Mouse (Mus musculus) kidney, adult 18-20 months (tissue): ENCODE measurements around the gene Itih4.

Experiments used
- DNase-seq: peaks from one replicate; pipeline ENCODE4 v3.0.0; 2021

Itih4 gene

DNA sequence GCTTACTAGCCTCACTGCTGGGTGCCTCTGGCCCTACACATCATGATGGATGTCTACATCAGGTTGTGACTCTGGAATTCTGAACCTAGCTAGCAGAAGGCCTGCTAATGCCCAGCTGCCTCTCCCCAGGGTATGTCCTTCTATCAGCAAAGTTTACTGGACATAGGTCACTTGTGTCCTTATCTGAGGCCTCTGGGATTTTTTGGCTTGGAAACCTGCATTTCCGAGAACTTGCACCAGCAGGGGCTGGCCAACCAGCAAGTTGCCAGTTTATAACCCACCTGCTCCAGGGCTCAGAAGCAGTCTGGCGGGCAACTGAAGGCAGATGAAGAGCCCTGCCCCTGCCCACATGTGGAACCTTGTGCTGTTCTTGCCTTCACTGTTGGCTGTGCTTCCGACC lies at the start of gene Itih4:
TSS of gene Itih4 (plus strand) at position 273 of the 400 bp plus-strand sequence.
- DNase-seq: no peak

DNA sequence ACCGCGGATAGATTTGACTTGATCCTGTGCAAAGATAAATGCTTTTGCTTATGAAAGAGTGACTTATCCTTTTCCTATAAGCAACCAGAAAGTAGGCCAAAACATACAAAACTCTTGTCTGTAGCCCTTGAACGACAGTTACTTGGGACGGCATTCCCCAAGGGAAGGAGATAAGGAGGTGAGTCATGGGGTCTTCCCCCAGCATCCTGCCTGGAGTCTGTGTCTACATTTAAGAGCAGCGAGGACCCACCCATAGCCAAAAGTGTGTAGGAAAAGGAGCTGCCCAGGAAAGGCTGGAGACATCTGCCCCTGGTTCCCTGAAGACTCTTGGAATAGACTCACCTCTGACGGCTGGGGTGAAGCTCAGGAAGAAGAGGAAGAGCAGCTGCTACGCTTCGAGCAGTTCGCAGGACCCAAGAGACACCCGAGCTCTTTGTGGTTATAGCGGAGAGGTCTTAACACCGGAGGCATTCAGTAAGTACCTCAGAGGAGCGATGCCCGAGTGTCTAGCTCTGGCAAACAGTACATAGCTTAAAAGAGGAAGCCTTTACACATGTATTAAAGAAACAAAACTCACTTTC lies 48.8 kb upstream of the Itih4 start:
- no peak for DNase-seq

DNA sequence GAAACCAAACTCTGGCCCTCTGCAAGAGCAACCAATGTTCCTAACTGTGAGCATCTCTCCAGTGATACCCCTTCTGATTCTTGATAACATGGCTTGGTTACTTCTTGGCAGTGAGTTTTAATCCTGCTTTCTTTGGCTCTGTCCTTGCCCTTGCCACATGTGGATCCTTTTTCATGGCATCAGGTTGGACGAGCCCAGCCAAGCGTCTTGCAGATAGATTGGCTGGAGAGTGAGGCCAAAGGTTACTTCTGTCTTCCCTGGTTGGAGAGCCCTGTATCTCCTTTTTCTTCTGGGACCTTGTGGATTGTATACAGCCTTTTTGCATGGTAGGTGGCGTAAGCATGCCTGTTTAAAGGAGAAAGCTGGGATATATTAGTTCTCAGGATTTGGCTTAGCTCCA lies 42.6 kb upstream of the Itih4 start:
- DNase-seq: no peak

DNA sequence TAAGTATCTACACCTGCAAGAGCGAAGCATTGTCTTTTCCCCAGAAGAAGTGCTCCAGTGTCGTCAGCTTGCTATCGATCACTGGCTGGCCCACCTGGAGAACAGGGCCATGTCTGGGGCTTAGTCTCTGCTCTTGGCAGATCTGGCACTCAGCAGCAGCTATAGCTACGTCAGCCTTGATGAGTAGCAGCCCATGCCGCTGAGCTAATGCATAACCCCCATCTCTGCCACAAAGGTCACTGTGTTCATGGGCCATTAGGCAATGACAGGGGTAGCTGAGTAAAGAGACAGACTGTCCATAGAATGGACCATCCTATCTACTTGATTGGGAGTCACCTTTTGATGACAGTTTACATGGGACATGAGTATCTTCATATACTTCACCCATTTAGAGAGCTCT lies 35.8 kb upstream of the Itih4 start:
- DNase-seq: no peak

DNA sequence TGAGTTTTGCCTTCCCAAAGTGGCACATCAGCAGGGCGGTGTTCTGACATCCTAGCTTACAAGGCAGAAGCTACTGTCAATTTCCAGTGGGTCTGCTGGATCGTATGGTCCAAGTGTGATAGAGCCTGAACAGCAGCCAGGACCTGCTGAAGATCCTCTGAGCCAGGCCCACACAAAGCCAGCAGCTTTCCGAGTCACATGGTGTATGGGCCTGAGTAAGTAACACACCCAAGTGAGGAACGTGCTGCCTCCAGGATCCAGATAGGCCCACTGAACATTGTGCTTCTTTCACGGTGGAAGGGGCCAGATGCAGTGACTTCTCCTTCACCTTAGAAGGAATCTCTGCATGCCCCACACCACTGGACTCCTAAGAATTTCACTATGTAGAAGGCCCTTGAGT lies 34.0 kb upstream of the Itih4 start:
- DNase-seq: no peak

DNA sequence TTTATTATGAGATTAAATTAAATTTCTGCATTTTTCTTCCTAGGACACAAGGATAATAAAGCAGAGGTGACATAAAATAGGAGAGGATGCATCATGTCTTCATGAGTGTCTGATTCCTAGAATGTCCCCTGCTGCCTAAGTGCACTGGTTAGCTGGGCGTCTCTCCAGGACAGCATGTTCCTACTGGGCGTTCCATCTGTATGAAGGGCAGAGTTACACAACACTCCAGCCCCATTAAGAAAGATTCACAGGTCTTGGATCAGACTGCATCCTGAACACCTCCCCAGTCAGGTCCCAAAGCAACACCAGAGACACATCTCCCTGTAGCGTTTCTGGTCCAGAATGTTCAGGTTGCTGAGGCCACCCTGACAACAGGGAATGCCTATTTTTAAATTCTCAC lies 31.0 kb upstream of the Itih4 start:
- DNase-seq: no peak

DNA sequence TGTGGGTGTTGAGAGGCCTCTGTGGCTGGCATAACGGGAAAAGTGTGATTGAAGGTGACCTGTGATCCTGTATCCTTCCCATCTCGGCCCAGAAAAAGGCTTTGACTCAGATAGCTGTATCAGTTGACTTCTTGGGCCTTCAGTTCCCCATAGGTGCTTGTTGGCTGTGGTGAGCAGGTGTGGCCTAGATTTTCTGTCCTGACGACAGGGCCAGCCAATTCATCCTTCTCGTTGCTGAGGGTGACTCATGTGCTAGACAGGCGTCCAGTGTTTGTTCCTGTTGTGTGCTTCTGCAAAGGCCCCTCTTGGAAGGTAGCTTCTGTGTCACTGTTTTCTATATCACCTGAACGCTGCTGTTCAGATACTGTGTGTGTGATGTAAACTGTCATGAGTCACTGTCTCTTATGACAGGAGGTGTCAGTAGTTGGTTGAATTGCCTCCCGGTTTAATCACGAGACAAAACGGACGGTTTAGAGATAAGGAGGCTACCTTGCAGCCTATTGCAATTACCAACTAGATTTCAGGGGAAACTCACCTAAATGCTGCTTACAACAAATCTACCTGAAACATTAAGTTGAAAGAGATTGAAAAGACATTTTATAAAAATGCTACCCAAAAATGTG lies 29.3 kb upstream of the Itih4 start:
- DNase-seq: no peak

DNA sequence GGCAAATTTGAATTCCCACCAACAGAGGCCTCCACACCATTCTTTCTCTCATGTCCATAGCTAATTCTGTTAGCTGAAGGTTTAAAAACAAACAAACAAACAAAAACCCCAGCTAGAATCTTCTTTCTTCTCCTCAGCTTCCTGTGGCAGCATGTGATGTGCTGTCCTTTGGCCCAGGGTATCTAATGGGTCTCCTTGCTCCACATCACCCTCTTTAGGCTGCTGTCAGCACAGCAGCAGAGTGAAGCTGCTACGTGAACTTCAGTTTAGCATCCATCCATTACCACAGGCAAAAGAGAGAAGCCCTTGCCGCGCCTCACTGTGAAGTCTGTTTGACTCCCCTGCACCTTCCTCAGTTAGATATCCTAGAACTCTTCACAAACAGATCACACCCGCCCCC lies 28.3 kb upstream of the Itih4 start:
- DNase-seq: peak; percentile 46

DNA sequence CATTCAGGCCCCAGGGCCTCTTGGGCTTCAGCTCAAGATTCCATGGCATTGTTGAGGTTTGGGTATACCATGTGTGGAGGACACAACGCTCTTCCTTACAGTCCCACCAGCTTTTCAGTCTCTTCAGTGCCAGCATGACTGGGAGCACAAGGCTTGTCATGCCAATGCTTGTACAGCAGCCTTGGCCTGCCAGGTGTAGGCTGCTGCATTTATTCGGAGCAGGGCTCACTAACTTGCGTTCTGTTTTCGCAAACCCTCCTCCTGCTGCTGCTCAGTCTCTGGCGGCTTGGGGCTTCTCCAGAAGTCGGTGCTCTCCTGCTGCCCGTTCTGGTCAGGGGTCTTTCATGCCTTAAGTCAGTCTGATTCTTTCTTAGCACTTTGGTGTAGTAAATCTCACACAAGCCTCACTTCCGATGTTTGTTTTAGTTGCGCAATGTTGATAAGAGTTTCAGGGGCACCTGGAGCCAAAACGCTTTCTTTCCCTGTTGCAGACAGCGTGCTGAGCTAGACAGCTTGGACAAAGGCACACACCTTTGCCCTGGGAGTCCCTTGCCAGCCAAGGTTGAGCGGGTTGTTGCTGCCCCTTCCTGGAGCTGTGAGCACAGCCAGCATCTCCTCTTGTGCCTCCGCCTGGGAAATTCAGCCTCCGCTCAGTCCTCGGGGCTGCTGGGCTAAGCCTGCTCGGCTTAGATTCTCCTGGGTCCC lies 24.7 kb upstream of the Itih4 start:
- DNase-seq: no peak

DNA sequence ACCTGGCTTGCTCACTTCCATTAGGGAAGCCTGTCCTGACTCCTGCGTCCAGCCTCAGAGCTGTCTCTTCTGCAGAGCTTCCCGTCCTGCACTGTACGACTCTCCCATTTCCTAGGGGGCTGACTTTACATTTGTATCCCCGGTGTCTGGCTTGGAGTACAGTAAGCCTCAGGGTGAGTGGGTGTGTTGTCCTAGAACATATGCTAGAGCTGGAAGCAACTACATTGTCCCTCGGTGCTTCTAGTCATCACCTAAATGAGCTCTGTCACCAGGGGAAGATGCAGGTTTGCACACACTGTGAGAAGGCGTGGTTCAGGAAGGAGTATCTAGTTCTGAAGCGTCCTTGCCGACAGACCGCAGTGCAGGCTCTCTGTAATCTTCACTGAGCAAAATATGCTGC lies 23.9 kb upstream of the Itih4 start:
- DNase-seq: no peak

DNA sequence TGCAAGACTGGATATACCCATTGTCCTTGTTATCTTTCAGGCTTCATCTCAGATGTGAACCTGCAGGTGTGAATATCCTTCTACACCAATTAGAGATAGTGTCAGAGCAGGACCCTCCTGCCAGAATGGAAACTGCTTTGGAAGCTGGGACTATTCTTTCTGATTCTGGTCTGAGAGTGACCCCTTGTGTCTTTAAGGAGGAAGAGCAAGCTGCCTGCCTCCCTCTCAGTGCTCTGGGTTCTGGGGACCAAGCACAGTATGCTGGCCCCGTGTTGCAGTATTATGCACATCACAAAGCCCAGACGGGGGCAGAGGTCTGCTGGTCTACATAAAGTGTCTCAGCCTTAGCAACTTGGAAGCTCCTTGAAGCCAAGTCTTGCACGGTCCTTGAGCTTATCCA lies 21.0 kb upstream of the Itih4 start:
- no peak for DNase-seq

DNA sequence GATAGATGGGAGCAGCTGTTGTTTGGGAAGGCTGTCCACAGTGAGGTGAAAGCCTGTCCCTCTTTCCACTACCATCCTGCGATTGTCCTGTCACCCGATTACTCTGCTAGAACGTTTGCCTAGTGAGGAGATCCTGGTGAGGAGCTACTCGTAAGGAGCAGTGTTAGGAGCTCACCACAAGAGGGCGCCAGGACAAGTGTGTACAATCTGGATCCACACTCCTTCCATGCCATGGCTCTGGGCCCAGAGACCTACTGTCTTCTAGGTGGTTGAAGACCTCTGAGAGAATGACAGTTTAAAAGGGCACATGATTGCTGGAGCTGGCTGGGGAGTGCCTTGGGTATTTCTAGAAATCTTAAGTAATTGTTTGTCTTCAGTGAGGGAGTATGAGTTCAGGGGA lies 19.2 kb upstream of the Itih4 start:
- peak; percentile 77 for DNase-seq

DNA sequence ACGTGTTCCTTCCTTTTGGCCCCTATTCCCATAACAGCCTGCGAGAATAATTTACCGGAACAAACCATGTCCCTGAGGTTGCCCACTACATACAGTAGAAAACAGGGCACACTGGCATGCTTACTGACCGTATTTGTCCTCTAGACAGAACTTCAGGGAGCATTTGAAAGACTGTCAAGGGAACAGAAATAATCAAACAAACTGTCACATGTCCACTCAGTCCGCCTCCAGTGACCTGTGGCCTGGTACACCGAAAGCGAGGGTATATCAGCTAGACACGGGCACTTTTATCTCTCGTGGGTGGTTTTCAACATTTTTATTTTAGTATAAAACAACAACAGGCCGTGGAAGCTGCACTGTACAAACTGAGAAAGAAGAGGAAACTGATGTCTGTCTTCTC lies 17.4 kb upstream of the Itih4 start:
- no peak for DNase-seq

DNA sequence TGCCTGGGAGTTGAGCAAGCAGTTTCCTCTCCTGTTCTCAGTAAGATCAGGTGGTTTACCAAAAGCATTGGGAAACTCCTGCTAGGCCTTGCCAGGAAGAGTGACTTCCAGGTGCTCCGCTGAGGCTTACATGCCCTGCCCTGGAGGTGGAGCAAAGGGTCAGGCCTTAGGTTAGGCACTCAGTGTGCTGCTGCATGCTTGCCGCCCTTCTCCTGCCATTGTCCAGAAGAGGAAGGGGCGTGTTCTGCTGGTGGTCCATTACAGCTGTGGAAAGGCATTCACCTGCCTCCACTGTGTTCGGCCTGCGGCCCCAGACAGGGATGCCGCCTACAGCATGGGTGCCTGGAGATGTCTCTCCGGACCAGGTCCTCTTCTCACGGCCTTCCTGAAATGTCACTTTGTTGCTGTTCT lies 16.9 kb upstream of the Itih4 start:
- no peak for DNase-seq

DNA sequence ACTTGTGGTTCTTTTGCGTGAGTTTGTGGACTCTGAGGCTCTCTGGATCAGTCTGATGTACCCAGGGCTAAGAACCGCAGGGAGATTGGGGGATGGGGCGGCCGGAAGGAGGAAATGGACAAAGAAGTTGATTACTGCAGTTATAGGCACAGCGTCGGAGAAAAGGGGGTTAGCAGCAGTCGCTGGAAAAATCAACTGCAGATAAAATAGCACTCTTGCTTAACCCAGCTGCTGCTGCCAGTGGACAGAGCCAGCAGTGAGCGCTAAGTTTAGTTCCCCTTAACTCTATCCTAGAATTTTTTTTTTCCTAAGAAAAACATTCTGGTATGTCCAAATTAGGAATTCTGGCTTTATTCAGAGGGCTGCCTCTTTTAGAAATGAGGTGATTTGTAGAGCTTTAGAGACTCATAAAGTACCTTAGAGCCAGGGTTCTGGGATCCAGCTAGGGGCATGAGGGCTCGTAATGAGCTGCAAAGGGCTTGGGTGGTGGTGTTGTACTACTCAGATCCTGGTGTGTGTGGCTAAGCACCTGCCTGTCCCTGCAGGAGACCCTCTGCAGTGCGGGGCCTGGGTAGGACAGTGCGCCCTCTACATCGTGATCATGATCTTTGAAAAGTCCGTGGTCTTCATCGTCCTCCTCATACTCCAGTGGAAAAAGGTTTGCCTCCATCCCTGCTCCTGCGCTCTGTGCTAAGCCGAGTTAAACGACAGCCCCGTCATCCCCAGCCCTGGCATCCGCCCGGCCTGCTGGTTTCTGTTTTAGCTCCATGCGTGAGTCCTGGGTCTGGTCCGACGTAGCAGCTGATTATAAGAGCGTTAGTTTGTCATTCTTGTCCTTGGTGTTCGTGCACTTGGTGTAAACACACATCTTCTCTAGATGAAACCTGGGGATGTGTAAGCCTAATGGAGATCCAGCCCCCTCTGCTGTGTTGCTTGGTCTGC lies 15.8 kb upstream of the Itih4 start:
- no peak for DNase-seq

DNA sequence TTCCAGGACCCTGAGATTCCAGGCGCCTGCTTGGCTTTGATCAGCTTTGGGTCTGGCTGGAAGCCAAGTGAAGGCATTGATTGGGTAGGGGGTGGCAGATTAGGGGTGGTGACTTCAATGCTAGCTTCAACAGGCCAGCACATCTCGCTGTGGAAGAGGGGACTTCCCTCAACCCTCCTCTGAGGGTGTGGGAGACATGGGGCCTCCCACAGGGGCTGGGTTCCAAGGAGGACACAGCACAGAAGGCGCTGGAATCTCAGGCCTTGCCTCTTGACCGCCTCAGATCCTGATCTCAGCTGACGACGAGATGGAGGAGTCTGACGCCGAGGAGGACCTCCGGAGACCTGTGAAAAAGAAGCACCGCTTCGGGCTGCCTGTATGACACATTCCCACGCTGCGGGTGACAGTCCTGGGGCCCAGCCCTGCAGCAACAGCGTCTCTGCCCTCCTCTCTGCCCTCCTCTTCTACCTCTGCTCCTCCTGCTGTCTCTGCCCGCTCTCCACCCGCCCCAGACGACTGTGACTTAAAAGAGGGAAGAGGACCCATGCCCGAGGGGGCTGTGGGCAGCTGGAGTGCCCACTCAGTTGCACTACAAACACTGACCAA lies 12.1 kb upstream of the Itih4 start:
- DNase-seq: no peak

DNA sequence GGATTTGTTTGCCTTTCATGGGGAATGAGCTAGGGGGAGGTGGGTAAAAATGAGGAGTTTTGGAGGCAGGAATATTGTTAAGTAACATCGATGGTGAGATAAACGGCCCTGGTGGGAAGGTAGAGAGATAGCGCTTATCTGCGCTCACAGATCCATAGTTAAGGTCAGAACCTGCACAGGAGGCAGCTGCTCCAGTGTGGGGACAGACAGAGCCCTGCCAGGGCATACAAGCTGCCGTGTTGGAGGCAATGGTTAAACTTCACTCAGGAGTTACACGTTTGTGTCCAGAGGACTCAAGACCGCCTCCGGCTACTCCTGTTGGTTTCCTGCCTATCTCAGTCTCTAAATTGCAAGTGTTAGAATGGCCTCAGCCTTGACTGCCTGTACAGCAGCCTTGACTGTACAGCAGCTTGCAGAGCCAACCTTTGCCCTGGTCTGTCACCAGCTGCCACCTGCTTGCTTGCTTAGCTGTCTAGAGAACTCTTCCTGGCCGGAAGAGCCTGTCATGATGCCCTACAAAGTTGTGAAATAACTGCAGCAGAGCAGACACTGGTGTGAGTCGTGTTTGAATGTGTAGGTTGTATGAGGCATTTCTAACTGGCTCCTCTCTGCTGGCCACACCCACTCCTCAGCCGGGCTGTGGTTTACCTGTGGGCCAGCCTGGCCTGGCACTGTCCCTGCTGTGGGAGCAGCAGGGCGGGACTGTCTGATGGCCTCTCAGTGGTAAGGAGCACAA lies 11.0 kb upstream of the Itih4 start:
- peak; percentile 28 for DNase-seq

DNA sequence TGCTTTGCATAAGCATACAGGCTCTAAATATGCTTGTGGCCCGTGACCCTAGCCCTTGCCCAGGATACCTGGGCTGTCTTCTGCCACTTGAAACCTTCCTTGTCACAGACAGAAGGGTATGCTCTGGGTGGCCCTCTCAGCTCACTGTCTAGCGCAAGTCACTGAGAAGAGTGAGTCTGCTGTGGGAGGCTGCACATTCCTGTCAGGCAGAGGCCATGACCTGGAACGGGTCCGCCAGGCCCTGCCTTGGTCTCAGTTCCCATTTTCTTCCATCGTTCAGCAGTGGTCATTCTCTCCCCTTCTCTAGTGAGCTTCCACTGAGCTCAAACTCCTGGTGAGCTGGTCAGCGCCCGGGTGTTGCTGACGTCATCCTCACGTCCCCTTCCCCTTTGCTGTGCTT lies 10.3 kb upstream of the Itih4 start:
- peak; percentile 18 for DNase-seq

DNA sequence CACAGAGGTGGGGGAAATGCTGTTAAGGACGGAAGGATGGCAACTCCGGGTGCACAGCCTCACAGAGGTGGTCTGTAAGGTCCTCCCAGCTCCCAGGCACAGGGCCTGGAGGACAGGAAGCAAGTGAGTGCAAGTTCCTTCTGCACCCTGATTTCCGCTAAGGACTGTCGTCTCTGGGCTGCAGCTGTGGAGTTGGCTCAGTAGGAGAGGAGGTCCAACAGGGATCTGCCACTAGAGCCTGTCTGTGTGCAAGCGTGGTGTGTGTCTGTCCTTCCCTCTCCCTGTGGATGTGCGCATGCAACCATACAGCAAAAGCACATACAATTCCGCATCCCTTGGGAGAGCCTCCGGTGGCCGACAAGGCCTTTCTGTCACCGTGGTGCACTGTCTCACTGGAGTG lies 9.8 kb upstream of the Itih4 start:
- no peak for DNase-seq

DNA sequence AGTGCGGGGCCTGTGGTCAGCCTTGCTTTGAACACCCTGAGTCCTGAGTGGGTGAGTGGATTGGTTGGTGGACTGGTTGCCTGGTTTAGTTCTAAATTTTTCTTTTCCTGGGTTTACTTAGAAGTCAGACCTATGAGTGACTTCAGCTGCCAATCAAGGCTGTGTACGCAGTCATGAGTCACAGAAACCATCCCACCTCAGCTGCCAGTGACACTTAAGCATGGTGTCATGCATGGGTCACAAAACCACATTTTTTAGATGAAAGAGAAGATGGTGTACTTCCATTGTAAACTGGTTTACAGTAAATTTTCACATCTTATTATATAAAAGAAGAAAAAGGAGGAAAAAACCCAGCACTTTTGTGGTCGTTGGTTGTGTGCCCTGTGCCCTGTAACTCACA lies 8.4 kb upstream of the Itih4 start:
- DNase-seq: no peak

DNA sequence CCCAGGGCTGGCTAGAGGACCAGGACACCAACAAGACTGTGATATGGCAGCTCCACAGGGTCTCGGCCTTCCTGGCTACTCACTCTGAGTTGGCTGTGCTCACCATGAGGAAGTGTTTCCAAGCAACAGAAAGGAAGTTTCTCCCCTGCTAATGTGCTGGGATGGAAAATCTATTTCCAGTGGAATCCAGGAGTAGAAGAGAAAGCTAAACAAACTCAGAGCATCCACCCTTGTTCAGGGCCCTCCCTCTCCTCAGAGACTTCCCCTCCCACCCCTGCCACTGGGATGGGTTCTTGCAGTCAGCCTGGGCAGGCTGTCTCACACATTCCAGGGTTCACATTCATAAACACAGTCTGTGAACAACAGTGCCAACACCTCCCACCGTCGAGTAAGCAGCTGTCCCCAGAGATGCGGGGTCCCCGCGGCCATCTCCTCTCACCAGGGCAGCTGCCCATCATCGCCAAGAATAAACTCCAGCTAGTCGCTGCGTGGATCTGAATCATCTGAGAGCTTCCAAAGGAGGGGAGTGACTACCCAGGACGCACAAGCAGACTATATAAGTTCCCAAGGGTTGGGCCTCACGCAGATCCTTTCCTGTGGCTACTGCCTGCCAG lies 7.2 kb upstream of the Itih4 start, which contains the start of gene Mustn1:
TSS of gene Mustn1 (plus strand) at position 243 of the 614 bp plus-strand sequence.
- DNase-seq: no peak

DNA sequence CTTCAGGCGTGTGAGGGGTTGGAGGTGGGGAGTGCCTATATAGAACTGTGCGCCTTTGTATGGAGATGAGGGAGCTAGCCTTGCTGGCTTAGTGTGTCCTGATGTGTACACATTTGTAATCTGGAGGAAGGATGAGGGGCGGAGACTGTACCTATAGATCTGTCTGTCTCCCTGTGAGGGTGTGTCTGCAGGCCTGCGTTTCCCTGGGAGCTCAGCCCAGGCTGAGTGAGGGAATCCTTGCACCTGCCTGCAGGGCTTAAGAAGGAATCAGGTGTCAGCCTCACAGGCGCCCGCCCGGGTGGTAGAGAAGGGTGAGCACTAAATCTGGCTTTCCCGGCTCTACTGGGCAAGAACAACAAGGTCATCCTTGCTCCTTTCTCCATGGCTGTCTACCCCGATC lies 6.5 kb upstream of the Itih4 start:
- DNase-seq: no peak
